Mouse (Mus musculus) c-Kit-positive CD71-positive TER-119-negative erythroid progenitor cells, embryonic 14.5 days (primary cell): ENCODE measurements at regions not wholly inside any gene's neighbourhood (a gene's known extent, or its start where the extent isn't known, plus 50 kb on each side); places are given as distances from the start of the nearest gene placed in this dataset.

ENCODE experiments used
- DNase-seq: peaks from one replicate; pipeline ENCODE4 v3.0.0-alpha.2; 2013; ENCODE audit warnings: low read depth

DNA sequence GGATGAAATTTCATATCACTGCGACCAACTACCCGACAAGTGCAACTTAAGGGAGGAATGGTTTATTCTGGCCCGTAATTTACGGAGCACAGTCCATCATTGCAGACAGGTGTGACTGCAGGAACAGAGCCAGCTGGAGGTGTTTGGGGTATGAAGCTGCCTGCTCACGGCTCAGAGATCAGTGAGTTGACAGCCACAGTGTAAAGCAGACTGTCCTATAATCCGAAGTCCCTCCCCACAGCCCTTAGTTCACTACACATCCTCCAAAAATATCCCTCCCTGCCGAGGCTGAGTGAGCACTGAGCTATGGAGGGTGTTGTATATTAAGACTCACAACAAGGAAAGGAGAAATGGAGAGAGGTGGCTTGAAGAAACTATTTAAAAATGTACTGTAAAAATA is 88.0 kb upstream of the Ednrb start:
- no peak for DNase-seq

DNA sequence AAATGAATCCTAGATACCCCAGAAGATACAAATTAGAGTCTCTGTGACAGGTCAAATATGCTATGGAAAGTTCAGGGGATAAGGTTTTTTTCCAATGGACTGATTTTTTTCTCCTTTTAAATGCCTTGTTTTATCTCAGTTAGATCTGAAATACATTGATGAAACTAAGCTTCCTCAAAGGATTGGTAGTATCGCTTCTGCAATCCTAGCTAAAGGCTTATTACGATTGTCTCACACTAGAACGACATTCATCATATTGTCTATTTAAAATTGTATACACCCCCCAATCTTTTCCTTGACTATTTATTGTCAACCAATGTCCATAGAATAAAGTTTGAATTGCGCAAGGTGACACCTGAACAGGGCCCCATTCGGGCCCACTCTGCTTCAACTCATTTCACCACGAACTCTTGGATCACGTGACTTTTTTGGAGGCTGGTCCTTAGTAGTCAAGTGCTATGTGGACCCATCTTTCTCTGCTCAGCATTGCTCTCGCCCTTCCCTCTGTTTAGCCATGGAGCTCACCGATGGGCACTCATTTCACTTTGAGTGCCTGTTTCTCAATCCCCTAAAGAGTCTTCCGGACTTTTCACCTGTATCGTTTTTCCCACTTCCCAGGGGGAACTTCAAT is 85.6 kb upstream of the Ednrb start:
- DNase-seq: no peak

DNA sequence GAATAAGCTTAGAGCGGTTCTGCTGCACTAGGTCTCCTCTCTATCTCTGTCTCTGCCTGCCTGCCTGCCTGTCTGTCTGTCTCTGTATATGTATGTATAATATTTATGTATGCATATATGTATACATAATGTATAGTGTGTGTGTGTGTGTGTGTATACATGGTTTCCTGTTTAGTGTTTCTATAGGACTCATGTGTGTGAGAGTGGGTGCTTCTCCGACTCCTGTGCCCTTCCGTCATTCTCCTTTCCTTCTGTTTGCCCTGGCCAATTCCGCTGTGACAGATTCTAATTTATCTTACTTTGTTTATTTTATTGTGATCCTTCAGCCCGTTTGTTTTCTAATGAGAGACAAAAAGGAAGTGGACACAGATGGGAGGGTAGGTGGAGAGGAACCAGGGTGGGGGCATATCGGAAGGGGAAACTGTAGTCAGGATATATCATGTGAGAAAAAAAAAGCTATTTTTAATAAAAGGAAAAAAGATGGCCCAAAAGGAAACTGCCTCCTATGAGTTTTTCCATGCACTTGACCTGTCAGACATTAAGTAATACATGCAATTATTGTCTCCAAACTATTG is 85.0 kb upstream of the Ednrb start:
- no peak for DNase-seq

DNA sequence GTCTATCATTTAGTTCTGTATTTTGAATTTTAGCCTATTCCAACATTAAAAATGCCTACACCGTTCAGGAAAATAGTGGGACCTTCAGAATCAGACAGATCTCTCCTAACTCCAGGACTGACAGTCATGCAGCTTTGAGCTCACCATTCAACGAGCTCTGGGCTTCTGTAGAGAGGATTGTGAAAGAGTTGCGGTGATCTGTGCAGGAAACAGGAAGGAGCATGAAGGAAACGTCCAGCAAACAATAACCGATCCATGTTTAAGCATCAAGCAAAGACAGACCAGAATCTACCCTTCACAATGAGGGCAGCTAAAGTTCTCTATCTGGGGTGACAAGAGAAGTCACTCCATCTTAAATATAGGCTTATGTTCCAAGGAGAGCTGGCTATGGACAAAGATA is 76.0 kb upstream of the Ednrb start:
- DNase-seq: no peak

- DNase-seq: no peak
These were observed 75.2 kb upstream of the Ednrb start for GRCm38 (mm10) chr14:103919380-103919779.

- no peak for DNase-seq
These were observed 69.3 kb upstream of the Ednrb start for GRCm38 (mm10) chr14:103913453-103913852.

- no peak for DNase-seq
These were observed 67.5 kb upstream of the Ednrb start for GRCm38 (mm10) chr14:103911707-103912106.

DNA sequence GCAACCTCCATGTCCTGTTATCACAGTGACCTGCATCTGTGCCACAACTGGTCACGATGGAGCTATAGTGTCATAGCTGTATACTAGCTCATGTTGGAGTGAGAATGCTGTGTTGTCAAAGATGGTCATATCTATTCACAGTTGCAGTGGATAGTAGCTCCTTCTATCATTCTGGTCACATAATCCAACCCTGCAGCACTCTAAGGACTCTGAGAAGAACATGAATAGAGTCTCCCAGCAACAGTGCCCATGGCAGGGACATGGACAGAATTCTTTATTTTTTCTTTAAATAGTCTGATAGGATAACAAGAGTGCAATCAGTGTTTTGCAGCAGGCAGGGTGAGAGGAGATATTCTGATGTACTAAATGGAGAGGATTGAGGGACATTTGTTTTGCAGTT is 67.1 kb upstream of the Ednrb start:
- no peak for DNase-seq

GRCm38 (mm10) chr14:103906417-103907070 is 62.3 kb upstream of the Ednrb start:
- DNase-seq: no peak

- DNase-seq: no peak
These were observed 56.6 kb upstream of the Ednrb start for GRCm38 (mm10) chr14:103900817-103901216.

DNA sequence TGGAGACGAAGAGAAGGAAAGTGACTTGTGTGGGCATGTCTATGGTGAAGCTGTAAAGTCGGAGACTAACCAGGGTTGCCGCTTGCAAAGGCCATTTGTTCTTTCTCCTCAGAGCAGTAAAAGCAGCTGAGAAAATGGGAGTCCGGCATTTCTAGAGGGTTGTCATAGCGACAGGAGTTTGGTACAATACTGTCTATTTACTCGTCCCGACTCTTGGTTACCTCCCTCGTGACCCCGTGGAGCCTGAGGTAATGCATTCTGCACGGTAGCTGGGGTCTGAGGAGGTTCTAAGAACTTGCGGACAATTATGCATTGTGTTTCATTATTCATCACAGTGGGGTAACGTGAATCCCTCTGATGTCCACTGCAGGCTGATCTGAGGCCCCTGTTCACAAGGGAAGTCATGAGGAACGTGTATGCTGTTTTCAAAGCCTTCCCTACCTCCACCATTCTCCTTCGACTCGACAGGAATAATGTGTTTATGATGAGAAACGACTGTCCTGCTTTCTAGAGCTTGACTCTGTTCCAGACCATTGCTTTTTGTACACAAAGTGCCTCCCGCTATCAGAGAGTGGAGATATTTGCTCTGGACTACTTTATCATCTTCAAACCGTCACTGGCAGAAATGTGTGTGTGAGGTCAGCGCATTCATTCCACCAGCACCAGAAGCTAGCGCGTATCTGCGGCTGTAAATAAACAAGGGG is 55.1 kb upstream of the Ednrb start:
- DNase-seq: no peak

GRCm38 (mm10) chr14:103898689-103899088 is 54.5 kb upstream of the Ednrb start:
- no peak for DNase-seq

DNA sequence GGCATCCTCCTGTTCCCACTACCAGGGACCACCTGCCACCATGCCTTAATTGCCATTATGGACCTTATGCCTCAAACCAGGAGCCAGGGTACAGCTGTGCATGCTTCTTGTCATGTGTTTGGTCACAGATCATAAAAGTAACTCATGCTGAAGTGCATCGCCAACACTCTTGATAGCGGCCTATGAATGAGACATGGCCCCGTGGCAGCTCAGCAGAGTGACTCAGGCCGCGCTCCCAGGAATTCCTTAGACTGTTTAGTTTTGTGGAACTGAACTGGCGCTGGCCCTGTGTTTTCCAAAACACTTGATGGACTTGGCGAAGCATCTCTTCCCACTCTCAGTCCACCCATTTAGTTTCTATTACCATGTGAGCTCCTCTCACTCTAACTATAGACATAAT is 51.1 kb upstream of the Ednrb start:
- DNase-seq: no peak
